Mouse (Mus musculus) forebrain, embryonic 16.5 days (tissue): ENCODE measurements around the gene Hist1h3h. TPM values are rescaled to one million over a fixed set of nuclear protein-coding genes. Genes with fewer than 3 reads are reported as not detected.
"Not testable (repeated sequence)": the region's sequence is repeated elsewhere in the genome, so short reads cannot be mapped to it uniquely, and the experiment has no call there.

Source experiments
- ATAC-seq: fragments of 200-750 bp; cut with Nextera tagmentation; 2 replicates; pipeline ENCODE4 v1.8.0; 2017; ENCODE audit warnings: mild to moderate bottlenecking, moderate library complexity
- H3K27ac ChIP-seq: fragments of 300-500 bp; sonication (generic); 2 replicates; pipeline ENCODE4 v1.5.1; 2014; ENCODE audit warnings: low read length, control low read depth
- H3K27me3 ChIP-seq: fragments of 300-500 bp; sonication (generic); replicated peaks from 2 replicates; pipeline ENCODE4 v1.6.1; 2014; ENCODE audit warnings: low read length; ENCODE audit not compliant: control insufficient read depth, insufficient read depth
- H3K36me3 ChIP-seq: fragments of 300-500 bp; sonication (generic); 2 replicates; pipeline ENCODE4 v1.6.1; 2014; ENCODE audit not compliant: control insufficient read depth, insufficient read depth
- H3K4me1 ChIP-seq: fragments of 300-500 bp; sonication (generic); replicated peaks from 2 replicates; pipeline ENCODE4 v1.6.1; 2014; ENCODE audit warnings: low read length; ENCODE audit not compliant: control insufficient read depth, insufficient read depth
- H3K4me2 ChIP-seq: fragments of 300-500 bp; sonication (generic); 2 replicates; pipeline ENCODE4 v1.6.1; 2014; ENCODE audit warnings: mild to moderate bottlenecking, low read length, control low read depth
- H3K4me3 ChIP-seq: fragments of 300-500 bp; sonication (generic); replicated peaks from 2 replicates; pipeline ENCODE4 v1.5.1; 2014; ENCODE audit warnings: mild to moderate bottlenecking, low read length, control low read depth
- H3K9ac ChIP-seq: fragments of 300-500 bp; sonication (generic); replicated peaks from 2 replicates; pipeline ENCODE4 v1.6.1; 2014; ENCODE audit warnings: low read depth, low read length, control low read depth
- H3K9me3 ChIP-seq: fragments of 300-500 bp; sonication (generic); 2 replicates; pipeline ENCODE4 v1.6.1; 2016; ENCODE audit warnings: low read length; ENCODE audit not compliant: control insufficient read depth
- WGBS: fragments of 180-500 bp; shearing (Covaris S2); extraction: QIAGEN DNeasy Blood & Tissue Kit; methylation state at CpG from one replicate; pipeline ENCODE4 v1.1.7; 2014; 5-methylcytosine and 5-hydroxymethylcytosine counted together
- polyA plus RNA-seq: library from polyadenylated mRNA; unstranded; fragments of >200 nt; fragmentation: Nextera tagmentation; extraction: Ambion mirVana; gene quantifications from 2 replicates; pipeline ENCODE4 v1.2.1, GENCODE M21; 2015

Hist1h3h gene
- polyA plus RNA-seq, 1 experiment from 2014 or later = 2.2 TPM

GRCm38 (mm10) chr13:21722993-21723836 is 5.8 kb downstream of the Hist1h3h start:
- no peak overlapping the region for H3K9ac ChIP-seq

GRCm38 (mm10) chr13:21727948-21728572 is 10.6 kb downstream of the Hist1h3h start:
- H3K4me3 ChIP-seq = no peak overlapping the region
- WGBS = 35% methylated on average over 11 of the region's 11 CpGs
- no peaks in the 10 kb centered on the region for H3K9me3 ChIP-seq
- no peaks in the 10 kb centered on the region for H3K27me3 ChIP-seq
- peak overlapping the region; percentile 57 for H3K27ac ChIP-seq
- peaks cover 5% of the 10 kb centered on the region; the same call in 1 of the 2 replicates for H3K4me1 ChIP-seq
- H3K36me3 ChIP-seq = no peaks in the 10 kb centered on the region
- no peak overlapping the region for H3K9ac ChIP-seq
- peak; percentile 77 for ATAC-seq
- no peak overlapping the region for H3K4me2 ChIP-seq

More at GRCm38 (mm10) chr13:21722993-21723836, 5.8 kb downstream of the Hist1h3h start:
- no peaks in the 10 kb centered on the region for H3K36me3 ChIP-seq
- H3K4me1 ChIP-seq = peaks cover 24% of the 10 kb centered on the region
- no peak for ATAC-seq
- no peaks in the 10 kb centered on the region for H3K9me3 ChIP-seq
- 21% methylated on average over 5 of the region's 5 CpGs for WGBS
- no peaks in the 10 kb centered on the region for H3K27me3 ChIP-seq
- no peak overlapping the region; the same call in 1 of the 2 replicates for H3K4me2 ChIP-seq
- no peak overlapping the region for H3K4me3 ChIP-seq
- no peak overlapping the region; the same call in 1 of the 2 replicates for H3K27ac ChIP-seq

GRCm38 (mm10) chr13:21729544-21729943 is 12.1 kb downstream of the Hist1h3h start:
- no peak overlapping the region for H3K27ac ChIP-seq
- ATAC-seq = no peak
- no peak overlapping the region for H3K4me2 ChIP-seq
- H3K9ac ChIP-seq = no peak overlapping the region
- no peaks in the 10 kb centered on the region for H3K27me3 ChIP-seq
- whole genome bisulfite sequencing = 82% methylated on average over 1 of the region's 1 CpGs
- H3K9me3 ChIP-seq = no peaks in the 10 kb centered on the region
- no peak overlapping the region for H3K4me3 ChIP-seq
- H3K4me1 ChIP-seq = peaks cover 12% of the 10 kb centered on the region; the same call in 1 of the 2 replicates
- H3K36me3 ChIP-seq = no peaks in the 10 kb centered on the region

- H3K36me3 ChIP-seq = no peaks in the 10 kb centered on the region
- no peak overlapping the region for H3K9ac ChIP-seq
- peak overlapping the region; percentile 99 for H3K27ac ChIP-seq
- no peaks in the 10 kb centered on the region for H3K9me3 ChIP-seq
- no peaks in the 10 kb centered on the region for H3K27me3 ChIP-seq
- WGBS = 72% methylated on average over 5 of the region's 5 CpGs
- no peak overlapping the region for H3K4me2 ChIP-seq
- peaks cover 15% of the 10 kb centered on the region for H3K4me1 ChIP-seq
- H3K4me3 ChIP-seq = no peak overlapping the region
- 0 out of 2 replicates have a peak, but pooled peaks have one; percentile 1 for ATAC-seq
These were observed 16.0 kb downstream of the Hist1h3h start for GRCm38 (mm10) chr13:21733466-21733865.

- H3K4me3 ChIP-seq = peak overlapping the region; percentile 60
- H3K4me1 ChIP-seq = peaks cover 15% of the 10 kb centered on the region
- H3K9ac ChIP-seq = peak overlapping the region; percentile 65
- no peaks in the 10 kb centered on the region for H3K36me3 ChIP-seq
- peak; percentile 76 for ATAC-seq
- H3K9me3 ChIP-seq = no peaks in the 10 kb centered on the region
- no peaks in the 10 kb centered on the region for H3K27me3 ChIP-seq
- under 1% methylated on average over 21 of the region's 21 CpGs for WGBS
- peak overlapping the region; percentile 83 for H3K4me2 ChIP-seq
- H3K27ac ChIP-seq = peak overlapping the region; percentile 99
These were observed 16.8 kb downstream of the Hist1h3h start for GRCm38 (mm10) chr13:21734010-21734905.

GRCm38 (mm10) chr13:21734906-21735767 is 17.7 kb downstream of the Hist1h3h start, which contains the start of gene Hist1h4j:
TSS of gene Hist1h4j (plus strand) at chr13:21735064.
- peak within 1 kb of the TSS; percentile 99 for H3K27ac ChIP-seq
- under 1% methylated on average over 45 of the region's 56 CpGs for WGBS
- ATAC-seq = peak; percentile 90

GRCm38 (mm10) chr13:21745006-21745405 is 27.5 kb downstream of the Hist1h3h start:
- H3K36me3 ChIP-seq = no peaks in the 10 kb centered on the region
- no peak overlapping the region for H3K9ac ChIP-seq
- no peak for ATAC-seq
- H3K4me3 ChIP-seq = no peak overlapping the region
- no peaks in the 10 kb centered on the region for H3K27me3 ChIP-seq
- 87% methylated on average over 1 of the region's 1 CpGs for WGBS
- H3K4me1 ChIP-seq = peaks cover 10% of the 10 kb centered on the region
- no peaks in the 10 kb centered on the region for H3K9me3 ChIP-seq
- no peak overlapping the region for H3K4me2 ChIP-seq
- H3K27ac ChIP-seq = no peak overlapping the region

More at GRCm38 (mm10) chr13:21734906-21735767, 17.7 kb downstream of the Hist1h3h start, which contains the start of gene Hist1h4j:
- H3K27me3 ChIP-seq, H3K9me3 ChIP-seq, H3K36me3 ChIP-seq: not testable (repeated sequence)
- peak within 1 kb of the TSS; percentile 60 for H3K4me3 ChIP-seq
- H3K9ac ChIP-seq = peak within 1 kb of the TSS; percentile 65
- H3K4me2 ChIP-seq = peak within 1 kb of the TSS; percentile 83
- peaks cover 15% of the 10 kb centered on the region for H3K4me1 ChIP-seq

- peaks cover 18% of the 10 kb centered on the region for H3K4me1 ChIP-seq
- H3K9ac ChIP-seq = peak overlapping the region; percentile 63
- H3K4me3 ChIP-seq = peak overlapping the region; percentile 70
- WGBS = 3% methylated on average over 5 of the region's 5 CpGs
- no peaks in the 10 kb centered on the region for H3K27me3 ChIP-seq
- ATAC-seq = no peak
- no peaks in the 10 kb centered on the region for H3K36me3 ChIP-seq
- H3K9me3 ChIP-seq = no peaks in the 10 kb centered on the region
- peak overlapping the region; percentile 82 for H3K4me2 ChIP-seq
- H3K27ac ChIP-seq = peak overlapping the region; percentile 92
These were observed 32.1 kb downstream of the Hist1h3h start for GRCm38 (mm10) chr13:21749387-21750158.
